Mouse (Mus musculus): Measurements from ENCODE around the gene Map4k4. TPM values are rescaled to one million over a fixed set of nuclear protein-coding genes. Genes with fewer than 3 reads are reported as not detected.

Map4k4 gene
- total and polyA plus RNA-seq, 3 experiments, result 0.04 to 0.21 TPM; not detected in 1

DNA sequence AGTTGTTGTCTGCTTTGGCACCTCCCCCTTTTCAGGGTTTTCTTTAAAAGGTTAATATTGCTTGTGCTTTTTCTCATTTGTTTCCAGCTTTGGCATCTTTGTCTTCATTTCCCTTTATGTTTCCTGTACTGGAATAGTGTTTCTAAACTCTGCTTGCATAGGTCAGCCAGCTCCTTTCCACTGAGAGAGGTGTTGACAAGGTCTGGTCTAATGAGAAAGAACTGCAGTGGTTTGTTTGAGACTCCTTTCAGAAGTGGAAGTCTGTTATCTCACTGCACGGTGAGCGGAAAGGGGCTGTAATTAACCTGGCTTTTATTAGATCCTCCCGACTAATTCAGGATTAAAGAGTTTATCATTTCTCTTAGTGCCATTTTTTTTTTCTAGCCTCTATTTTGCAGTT is 49.9 kb downstream of the Map4k4 start:
- Histone ChIP-seq H3K9ac (ENCODE audit: control insufficient read depth, low read depth, low read length, poor library complexity, severe bottlenecking) (no peak overlapping the region), H3K27me3 (ENCODE audit: control insufficient read depth in 1 of 2, insufficient read depth in 2 of 2, low read length in 2 of 2) (no peaks in the 10 kb centered on the region), H3K79me2 (ENCODE audit: control insufficient read depth, insufficient read depth, low read length, poor library complexity) (no peaks in the 10 kb centered on the region), H3K27ac (ENCODE audit: control insufficient read depth, low read depth, low read length) (no peak overlapping the region), H3K36me3 (ENCODE audit: control insufficient read depth in 1 of 2, insufficient read depth in 2 of 2, low read length in 2 of 2) (peaks cover 0 to 2% of the 10 kb centered on the region in 2 experiments; a peak in 1 of 4 replicates), H3K4me1 (ENCODE audit: control insufficient read depth in 1 of 2, insufficient read depth in 2 of 2, low read length in 2 of 2) (peaks cover 3% of the 10 kb centered on the region in 2 experiments; a peak in 3 of 4 replicates), H3K9me3 (replicated peaks; ENCODE audit: insufficient read depth, low read length) (no peaks in the 10 kb centered on the region), H3K4me3 (ENCODE audit: control insufficient read depth in 1 of 2, insufficient read depth in 1 of 2, low read depth in 2 of 2, low read length in 2 of 2) (no peak overlapping the region)
- no peak for DNase-seq (ENCODE audit: low read depth, low spot score)
- TF ChIP-seq ETS1 (IDR thresholded peaks at IDR 0.05; ENCODE audit: low read depth, low read length) (no peak), ZKSCAN1 (IDR thresholded peaks at IDR 0.05; ENCODE audit: low read depth, low read length) (no peak), NELFE (IDR thresholded peaks at IDR 0.05; ENCODE audit: low read depth, low read length) (no peak), GATA1 (IDR thresholded peaks at IDR 0.05; ENCODE audit: low read depth, low read length) (0 out of 2 replicates have a peak, but pooled peaks have one; percentile 10), CHD2 (IDR thresholded peaks at IDR 0.05; ENCODE audit: low read length) (no peak)

DNA sequence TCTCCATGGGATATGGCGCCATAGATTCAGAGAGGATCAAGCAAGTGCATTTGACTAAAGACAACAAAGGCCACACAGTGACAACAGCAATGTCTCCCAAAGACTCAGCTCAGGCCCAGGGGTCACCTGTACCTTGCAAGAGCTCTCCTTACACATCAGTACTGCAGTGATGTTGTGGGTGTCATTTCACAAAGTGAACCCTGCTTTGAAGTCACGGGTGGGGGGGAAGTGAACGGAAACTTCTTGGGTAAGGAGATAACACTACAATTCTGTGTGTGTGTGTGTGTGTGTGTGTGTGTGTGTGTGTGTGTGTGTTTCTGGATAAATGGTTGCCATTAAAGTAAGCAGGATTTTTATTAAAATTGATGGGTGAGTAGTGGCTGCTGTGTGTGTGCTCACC is 53.9 kb downstream of the Map4k4 start:
- H3K79me2 ChIP-seq (ENCODE audit: control insufficient read depth, insufficient read depth, low read length, poor library complexity), result no peaks in the 10 kb centered on the region
- TF ChIP-seq MYC (IDR thresholded peaks at IDR 0.05; ENCODE audit: low read depth, low read length), result no peak
- no peak for TF ChIP-seq TCF12 (IDR thresholded peaks at IDR 0.05; ENCODE audit: low read depth, low read length)
- TF ChIP-seq MEF2A (IDR thresholded peaks at IDR 0.05; ENCODE audit: extremely low read depth, insufficient replicate concordance, low read depth, low read length, poor library complexity, severe bottlenecking), result no peak
- TF ChIP-seq EP300 (IDR thresholded peaks at IDR 0.05; ENCODE audit: low read depth in 1 of 2, low read length in 2 of 2), result no peak
- no peak for TF ChIP-seq E2F4 (IDR thresholded peaks at IDR 0.05; ENCODE audit: borderline replicate concordance, low read depth, low read length)
- TF ChIP-seq TAL1 (IDR thresholded peaks at IDR 0.05; ENCODE audit: low read length), result no peak
- TF ChIP-seq ZNF384 (IDR thresholded peaks at IDR 0.05; ENCODE audit: low read depth, low read length), result no peak
- TF ChIP-seq MAFK (IDR thresholded peaks at IDR 0.05; ENCODE audit: borderline replicate concordance, low read depth, low read length), result no peak
- TF ChIP-seq KAT2A (conservative IDR thresholded peaks at IDR 0.05; ENCODE audit: low read depth, low read length), result no peak
- no peak for TF ChIP-seq POLR2AphosphoS5 (IDR thresholded peaks at IDR 0.05; ENCODE audit: borderline replicate concordance, low read depth, low read length)
- no peak for TF ChIP-seq SMC3 (IDR thresholded peaks at IDR 0.05; ENCODE audit: low read depth, low read length)
- TF ChIP-seq UBTF (IDR thresholded peaks at IDR 0.05; ENCODE audit: borderline replicate concordance, insufficient read depth, low read depth, low read length), result no peak
- TF ChIP-seq SIN3A (IDR thresholded peaks at IDR 0.05; ENCODE audit: low read length), result no peak
- TF ChIP-seq NELFE (IDR thresholded peaks at IDR 0.05; ENCODE audit: low read depth, low read length), result no peak
- TF ChIP-seq ETS1 (IDR thresholded peaks at IDR 0.05; ENCODE audit: low read depth, low read length), result no peak
- H3K27me3 ChIP-seq (ENCODE audit: control insufficient read depth in 1 of 2, insufficient read depth in 2 of 2, low read length in 2 of 2), result no peaks in the 10 kb centered on the region
- peaks cover 0 to 3% of the 10 kb centered on the region in 2 experiments; a peak in 1 of 4 replicates for H3K4me1 ChIP-seq (ENCODE audit: control insufficient read depth in 1 of 2, insufficient read depth in 2 of 2, low read length in 2 of 2)
- H3K27ac ChIP-seq (ENCODE audit: control insufficient read depth, low read depth, low read length), result no peak overlapping the region
- H3K9me3 ChIP-seq (replicated peaks; ENCODE audit: insufficient read depth, low read length), result no peaks in the 10 kb centered on the region
- no peak for DNase-seq (ENCODE audit: low read depth, low spot score)
- H3K9ac ChIP-seq (ENCODE audit: control insufficient read depth, low read depth, low read length, poor library complexity, severe bottlenecking), result no peak overlapping the region
- peaks cover 0 to 2% of the 10 kb centered on the region in 2 experiments; a peak in 1 of 4 replicates for H3K36me3 ChIP-seq (ENCODE audit: control insufficient read depth in 1 of 2, insufficient read depth in 2 of 2, low read length in 2 of 2)
- no peak overlapping the region for H3K4me3 ChIP-seq (ENCODE audit: control insufficient read depth in 1 of 2, insufficient read depth in 1 of 2, low read depth in 2 of 2, low read length in 2 of 2)

All from MEL (cell line).